Mouse (Mus musculus) liver, postnatal 0 days (tissue): ENCODE measurements around the gene Pde1a. TPM values are rescaled to one million over a fixed set of nuclear protein-coding genes. Genes with fewer than 3 reads are reported as not detected.

Experiments used
- ATAC-seq: fragments of 200-750 bp; cut with Nextera tagmentation; 2 replicates; pipeline ENCODE4 v1.8.0; 2017; ENCODE audit warnings: mild to moderate bottlenecking, moderate library complexity
- DNase-seq: peaks from one replicate; pipeline ENCODE4 v3.0.0-alpha.2; 2016
- H3K27ac ChIP-seq: fragments of 300-500 bp; sonication (generic); 2 replicates; pipeline ENCODE4 v1.5.1; 2014; ENCODE audit warnings: antibody characterized with exemption, moderate library complexity, mild to moderate bottlenecking, low read depth
- H3K27me3 ChIP-seq: fragments of 300-500 bp; sonication (generic); 2 replicates; pipeline ENCODE4 v1.6.1; 2014; ENCODE audit warnings: low read length, control low read depth, mixed read lengths; ENCODE audit not compliant: insufficient read depth
- H3K36me3 ChIP-seq: fragments of 300-500 bp; sonication (generic); replicated peaks from 2 replicates; pipeline ENCODE4 v1.6.1; 2014; ENCODE audit warnings: mild to moderate bottlenecking, control low read depth, low read length, moderate library complexity, mixed read lengths; ENCODE audit not compliant: insufficient read depth
- H3K4me1 ChIP-seq: fragments of 300-500 bp; sonication (generic); 2 replicates; pipeline ENCODE4 v1.6.1; 2014; ENCODE audit warnings: antibody characterized with exemption, mild to moderate bottlenecking, control low read depth; ENCODE audit not compliant: insufficient read depth
- H3K4me2 ChIP-seq: fragments of 300-500 bp; sonication (generic); 2 replicates; pipeline ENCODE4 v1.6.1; 2014; ENCODE audit warnings: low read depth, mild to moderate bottlenecking, low read length, moderate library complexity, mixed read lengths
- H3K4me3 ChIP-seq: fragments of 300-500 bp; sonication (generic); 2 replicates; pipeline ENCODE4 v1.5.1; 2014; ENCODE audit warnings: low read depth, low read length
- H3K9ac ChIP-seq: fragments of 300-500 bp; sonication (generic); replicated peaks from 2 replicates; pipeline ENCODE4 v1.6.1; 2014; ENCODE audit warnings: mild to moderate bottlenecking, moderate library complexity
- H3K9me3 ChIP-seq: fragments of 300-500 bp; sonication (generic); 2 replicates; pipeline ENCODE4 v1.6.1; 2016; ENCODE audit warnings: mild to moderate bottlenecking, control low read depth, low read length, mixed read lengths
- CTCF ChIP-seq: sonication (generic); IDR thresholded peaks from 2 replicates; pipeline ENCODE4 v1.5.1; 2016; ENCODE audit warnings: antibody characterized with exemption, low read depth
- EP300 ChIP-seq: IDR thresholded peaks from 2 replicates; pipeline ENCODE4 v1.6.1; 2016; ENCODE audit warnings: antibody characterized with exemption, low read depth, mild to moderate bottlenecking
- WGBS: fragments of 180-500 bp; shearing (Covaris S2); extraction: QIAGEN DNeasy Blood & Tissue Kit; methylation state at CpG from one replicate; pipeline ENCODE4 v1.1.7; 2014; ENCODE audit not compliant: insufficient replicate concordance; 5-methylcytosine and 5-hydroxymethylcytosine counted together
- polyA plus RNA-seq: library from polyadenylated mRNA; unstranded; fragments of >200 nt; fragmentation: Nextera tagmentation; extraction: Ambion mirVana; gene quantifications from 2 replicates; pipeline ENCODE4 v1.2.1, GENCODE M21; 2015

The Pde1a gene
- polyA plus RNA-seq, 1 experiment from 2014 or later: 4.1 TPM

DNA sequence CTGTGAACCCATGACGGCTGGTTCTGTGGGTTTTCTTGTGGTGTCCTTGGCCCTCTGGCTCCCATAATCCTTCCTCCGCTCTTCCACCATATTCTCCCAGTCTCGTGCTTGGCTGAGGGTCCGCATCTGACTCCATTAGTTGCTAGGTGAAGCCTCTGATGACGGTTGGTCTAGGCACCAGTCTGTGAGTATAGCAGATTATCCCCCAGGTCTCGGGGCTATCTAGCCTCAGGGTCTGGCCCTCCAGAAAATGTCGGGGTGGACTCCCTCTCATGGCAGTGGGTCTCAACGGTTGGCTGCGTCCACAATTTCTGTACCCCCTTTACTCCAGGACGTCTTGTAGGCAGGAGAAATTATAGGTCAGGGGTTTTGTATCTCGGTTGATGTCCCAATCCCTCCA, 342.8 kb downstream of the Pde1a start:
- Histone ChIP-seq H3K27ac (no peak overlapping the region), H3K9ac (no peak overlapping the region), H3K27me3 (no peaks in the 10 kb centered on the region), H3K4me1 (no peaks in the 10 kb centered on the region), H3K9me3 (no peaks in the 10 kb centered on the region), H3K4me2 (no peak overlapping the region), H3K4me3 (no peak overlapping the region), H3K36me3 (no peaks in the 10 kb centered on the region)
- DNase-seq (no peak), ATAC-seq (no peak)
- TF ChIP-seq EP300: no peak
- no peak for TF ChIP-seq CTCF
- 81% methylated on average over 11 of the region's 11 CpGs for WGBS

DNA sequence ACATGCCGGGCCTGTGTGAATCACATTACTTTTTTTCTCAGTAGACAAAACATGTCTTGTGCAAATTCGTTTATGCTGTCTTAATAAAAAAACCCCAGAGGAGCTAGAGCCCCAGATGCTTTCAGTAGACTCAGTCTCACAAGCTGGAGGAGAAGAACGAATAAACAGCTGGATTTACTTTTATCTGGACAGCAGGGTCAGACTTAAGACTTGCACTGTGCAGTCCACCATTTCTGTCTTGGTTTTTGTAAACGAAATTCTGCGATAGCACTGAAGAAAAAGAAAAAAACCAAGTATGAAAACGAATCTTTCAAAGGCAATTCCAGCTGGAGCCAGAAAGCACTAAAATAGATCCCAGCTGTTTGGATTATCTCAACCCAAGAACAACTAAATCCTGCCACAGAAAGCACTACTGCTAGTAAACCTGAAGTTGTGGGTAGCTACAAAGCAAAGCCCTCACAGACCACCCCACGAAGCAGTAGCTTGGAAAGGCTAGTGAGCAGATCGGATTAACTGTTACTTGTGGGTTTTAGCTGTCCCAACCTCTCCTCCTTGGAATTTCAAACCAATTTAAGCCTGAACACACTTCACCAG, 343.6 kb downstream of the Pde1a start:
- WGBS: 63% methylated on average over 8 of the region's 8 CpGs
- ATAC-seq: no peak
- H3K27me3 ChIP-seq: no peaks in the 10 kb centered on the region
- no peaks in the 10 kb centered on the region for H3K36me3 ChIP-seq
- no peaks in the 10 kb centered on the region for H3K4me1 ChIP-seq
- no peak for DNase-seq
- H3K4me2 ChIP-seq: no peak overlapping the region
- no peak overlapping the region for H3K4me3 ChIP-seq
- no peak for TF ChIP-seq CTCF
- TF ChIP-seq EP300: no peak
- H3K9ac ChIP-seq: no peak overlapping the region
- H3K9me3 ChIP-seq: no peaks in the 10 kb centered on the region
- H3K27ac ChIP-seq: no peak overlapping the region

Other genes starting within 250 kb of the Pde1a start
- gene Prdx6b, start 163.0 kb upstream of the Pde1a start, polyA plus RNA-seq: not detected in 2 replicates
- 12.3 and 15.0 TPM in 2 replicates for gene Dnajc10, start 186.0 kb upstream of the Pde1a start, polyA plus RNA-seq